ENCODE assay signal across 21 mouse cellular contexts in the genomic region with DNA sequence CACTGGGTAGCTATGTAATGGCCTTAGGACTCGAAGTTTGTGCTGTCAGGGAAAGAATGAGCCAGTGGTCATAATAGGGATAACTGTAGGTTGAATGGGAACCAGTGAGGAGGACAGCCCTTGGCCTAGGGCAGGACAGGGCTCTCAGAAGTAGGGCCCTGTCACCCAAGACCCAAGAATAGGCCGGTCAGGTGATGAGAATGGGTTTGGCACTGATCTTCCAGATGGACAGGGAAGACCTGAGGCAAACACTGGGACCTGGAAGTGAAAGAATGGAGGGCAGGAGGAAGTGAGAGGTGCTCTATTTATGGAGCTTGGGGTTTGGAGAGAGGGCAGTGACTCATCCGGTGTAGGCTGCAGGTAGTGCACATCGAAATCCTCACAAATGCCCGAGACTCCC. TPM values are rescaled to one million over a fixed set of nuclear protein-coding genes. Genes with fewer than 3 reads are reported as not detected.
DNase-seq lines count a peak whose midpoint lies in the region; ATAC-seq and TF ChIP-seq lines count a peak whose summit lies in the region.
"Had no signal": no experiment of that assay in that cellular context is flagged by ENCODE, and none has a peak within 500 bp of the region (broad histone marks: within the 10 kb centered on the region; RNA-seq: fewer than 3 reads in every experiment).

No protein-coding gene starts in this region.

- H3K36me3 ChIP-seq in heart, embryonic 14.5 days (ENCODE audit: control insufficient read depth, insufficient read depth, low read length): peaks cover 31% of the 10 kb centered on the region
- H3K36me3 ChIP-seq in lung, embryonic 15.5 days: peaks cover 21% of the 10 kb centered on the region
- H3K36me3 ChIP-seq in liver, postnatal 0 days (replicated peaks; ENCODE audit: insufficient read depth, low read length): peaks cover 16% of the 10 kb centered on the region

- peak overlapping the region; percentile 74; the same call in 1 of the 2 replicates for H3K4me2 ChIP-seq in heart, embryonic 14.5 days (ENCODE audit: low read length)
- H3K4me2 ChIP-seq in lung, embryonic 15.5 days: peak overlapping the region; percentile 83; the same call in 1 of the 2 replicates
- peak overlapping the region; percentile 18; the same call in 1 of the 2 replicates for H3K4me2 ChIP-seq in liver, postnatal 0 days (ENCODE audit: low read depth, low read length)
- H3K4me2 ChIP-seq: embryonic facial prominence, embryonic 15.5 days; forebrain, embryonic 13.5 days; limb, embryonic 13.5 days; midbrain, embryonic 15.5 days; neural tube, embryonic 12.5 days had no signal

- intact Hi-C loops in heart, postnatal 36 days (cut with DNase I): loop anchor here (1.0 to 5.0 kb wide), 3 partner anchors 11 to 144 kb away; no protein-coding TSS in a partner anchor
- intact Hi-C loops in gastrocnemius, postnatal 36 days (cut with DNase I): loop anchor here (5.0 kb wide), 2 partner anchors 49 to 139 kb away; no protein-coding TSS in a partner anchor

- H3K4me1 ChIP-seq in heart, embryonic 14.5 days (ENCODE audit: control insufficient read depth in 2 of 2, insufficient read depth in 2 of 2, low read length in 2 of 2): peaks cover 26% of the 10 kb centered on the region in 2 experiments
- H3K4me1 ChIP-seq in lung, embryonic 15.5 days: peaks cover 52% of the 10 kb centered on the region
- H3K4me1 ChIP-seq in lung, adult 2 months (ENCODE audit: control insufficient read depth, insufficient read depth, low read length): peaks cover 12% of the 10 kb centered on the region
- peaks cover 56% of the 10 kb centered on the region for H3K4me1 ChIP-seq in bone marrow macrophage, adult 2 months (ENCODE audit: control insufficient read depth, insufficient read depth, low read length)
- H3K4me1 ChIP-seq in liver, postnatal 0 days (ENCODE audit: insufficient read depth): peaks cover 66% of the 10 kb centered on the region

- H3K27ac ChIP-seq in heart, embryonic 14.5 days (replicated peaks in 1 of 2; ENCODE audit: control insufficient read depth in 1 of 2, insufficient read depth in 1 of 2, low read depth in 2 of 2, low read length in 2 of 2): peak overlapping the region in 1 of 2 experiments; percentile 53; a peak in 3 of 4 replicates
- H3K27ac ChIP-seq in lung, embryonic 15.5 days: peak overlapping the region; percentile 29; the same call in 1 of the 2 replicates
- H3K27ac ChIP-seq in bone marrow macrophage, adult 2 months (ENCODE audit: insufficient read depth, low read depth, low read length): peak overlapping the region; percentile 96
- peak overlapping the region; percentile 96 for H3K27ac ChIP-seq in liver, postnatal 0 days (ENCODE audit: low read depth)
- H3K27ac ChIP-seq: embryonic facial prominence, embryonic 15.5 days; forebrain, embryonic 13.5 days; hindbrain, postnatal 0 days; limb, embryonic 13.5 days; midbrain, embryonic 15.5 days; neural tube, embryonic 12.5 days had no signal

- H3K4me3 ChIP-seq in heart, embryonic 14.5 days (ENCODE audit: control insufficient read depth in 1 of 2, insufficient read depth in 1 of 2, low read depth in 1 of 2, low read length in 2 of 2): no peak overlapping the region
- no peak overlapping the region for H3K4me3 ChIP-seq in lung, embryonic 15.5 days
- no peak overlapping the region for H3K4me3 ChIP-seq in lung, adult 2 months (replicated peaks; ENCODE audit: extremely low read depth, low read depth, low read length)
- no peak overlapping the region for H3K4me3 ChIP-seq in bone marrow macrophage, adult 2 months (ENCODE audit: insufficient read depth, low read length)
- H3K4me3 ChIP-seq in liver, postnatal 0 days (ENCODE audit: low read depth, low read length): no peak overlapping the region
- H3K4me3 ChIP-seq: embryonic facial prominence, embryonic 15.5 days; forebrain, embryonic 13.5 days; heart, embryonic 15.5 days; limb, embryonic 13.5 days; midbrain, embryonic 15.5 days; neural tube, embryonic 12.5 days had no signal

- no peak for ATAC-seq in heart, embryonic 14.5 days (ENCODE audit: insufficient number of reproducible peaks, insufficient read depth, low FRiP score, low read depth)
- ATAC-seq in lung, embryonic 15.5 days (ENCODE audit: borderline replicate concordance, extremely low read depth, low FRiP score, low TSS enrichment): no peak
- no peak for ATAC-seq in liver, postnatal 0 days
- ATAC-seq: forebrain, embryonic 13.5 days; hindbrain, postnatal 0 days had no signal

- no peak overlapping the region for H3K9ac ChIP-seq in heart, embryonic 14.5 days (ENCODE audit: low read length)
- no peak overlapping the region for H3K9ac ChIP-seq in lung, embryonic 15.5 days
- H3K9ac ChIP-seq in liver, postnatal 0 days (replicated peaks): no peak overlapping the region
- H3K9ac ChIP-seq: embryonic facial prominence, embryonic 15.5 days; forebrain, embryonic 13.5 days; heart, embryonic 15.5 days; limb, embryonic 13.5 days; midbrain, embryonic 15.5 days; neural tube, embryonic 12.5 days had no signal

- TF ChIP-seq EP300 in liver, postnatal 0 days (IDR thresholded peaks at IDR 0.05; ENCODE audit: low read depth): no peak

- H3K9me3 ChIP-seq in heart, embryonic 14.5 days (ENCODE audit: control insufficient read depth, low read length): no peaks in the 10 kb centered on the region
- no peaks in the 10 kb centered on the region for H3K9me3 ChIP-seq in lung, embryonic 15.5 days
- H3K9me3 ChIP-seq in liver, postnatal 0 days (ENCODE audit: low read length): no peaks in the 10 kb centered on the region
- H3K9me3 ChIP-seq: embryonic facial prominence, embryonic 15.5 days; forebrain, embryonic 13.5 days; heart, embryonic 15.5 days; limb, embryonic 13.5 days; midbrain, embryonic 15.5 days; neural tube, embryonic 12.5 days had no signal

- 50% methylated on average over 5 of the region's 5 CpGs for WGBS in heart, embryonic 14.5 days
- WGBS in lung, embryonic 15.5 days: 56% methylated on average over 5 of the region's 5 CpGs
- 48% methylated on average over 5 of the region's 5 CpGs for WGBS in lung, adult 2 months
- 44% methylated on average over 5 of the region's 5 CpGs for WGBS in liver, postnatal 0 days (ENCODE audit: insufficient replicate concordance)

- no peak for DNase-seq in heart, postnatal 36 days
- DNase-seq in lung, adult 2 months: no peak
- DNase-seq in liver, postnatal 0 days: no peak
- DNase-seq in gastrocnemius, postnatal 36 days: no peak
- DNase-seq: adrenal gland, adult 8-10 months; right cerebral cortex, postnatal 14 days had no signal

- no peaks in the 10 kb centered on the region for H3K27me3 ChIP-seq in heart, embryonic 14.5 days (ENCODE audit: control insufficient read depth, insufficient read depth, low read length)
- no peaks in the 10 kb centered on the region for H3K27me3 ChIP-seq in lung, embryonic 15.5 days
- no peaks in the 10 kb centered on the region for H3K27me3 ChIP-seq in liver, postnatal 0 days (ENCODE audit: insufficient read depth, low read length)
- H3K27me3 ChIP-seq: embryonic facial prominence, embryonic 15.5 days; heart, embryonic 15.5 days; limb, embryonic 13.5 days; midbrain, embryonic 15.5 days had no signal

- no peak for TF ChIP-seq POLR2A in lung, adult 2 months (IDR thresholded peaks at IDR 0.05; ENCODE audit: borderline replicate concordance, extremely low read depth, low read depth, low read length)
- TF ChIP-seq POLR2A in bone marrow macrophage, adult 2 months (IDR thresholded peaks at IDR 0.05; ENCODE audit: borderline replicate concordance, low read depth, low read length): no peak

- TF ChIP-seq CTCF in lung, adult 2 months (IDR thresholded peaks at IDR 0.05; ENCODE audit: insufficient read depth, low read length): no peak
- TF ChIP-seq CTCF in bone marrow macrophage, adult 2 months (IDR thresholded peaks at IDR 0.05; ENCODE audit: low read depth, low read length): no peak
- TF ChIP-seq CTCF in liver, postnatal 0 days (IDR thresholded peaks at IDR 0.05; ENCODE audit: low read depth): no peak

RNA-seq across cellular contexts. Expression of gene Tmem268, which starts 1.9 kb away (rescaled TPM):
- 3.5 and 5.6 TPM in 2 replicates for polyA plus RNA-seq in heart, embryonic 14.5 days (2014; fragmentation: Nextera tagmentation; extraction: Ambion mirVana)
- total RNA-seq in heart, postnatal 36 days (2021): 10 to 100 TPM in 1 of 2 experiments, 1 to 10 TPM in 1; 8.4 to 12.2 TPM
- polyA plus RNA-seq in lung, embryonic 15.5 days (2015; fragmentation: Nextera tagmentation; extraction: Ambion mirVana): 9.0 and 9.8 TPM in 2 replicates
- 11.2 and 15.2 TPM in 2 replicates for polyA plus RNA-seq in lung, adult 2 months (2012; rRNA removed)
- 5.7 and 6.9 TPM in 2 replicates for polyA plus RNA-seq in bone marrow macrophage, adult 2 months (2012; ENCODE audit: insufficient read depth, insufficient read length, missing spikeins)
- polyA plus RNA-seq in liver, postnatal 0 days (2015; fragmentation: Nextera tagmentation; extraction: Ambion mirVana): 13.1 and 17.3 TPM in 2 replicates
- total RNA-seq in gastrocnemius, postnatal 36 days (2021): 10 to 100 TPM; 14.0 to 14.5 TPM

RNA-seq across cellular contexts. Expression of gene Atp6v1g1, which starts 12.1 kb away (rescaled TPM):
- polyA plus RNA-seq in heart, embryonic 14.5 days (2014; fragmentation: Nextera tagmentation; extraction: Ambion mirVana): 213 and 216 TPM in 2 replicates
- 100 to 1,000 TPM; 150 to 161 TPM for total RNA-seq in heart, postnatal 36 days (2021)
- 265 and 273 TPM in 2 replicates for polyA plus RNA-seq in lung, embryonic 15.5 days (2015; fragmentation: Nextera tagmentation; extraction: Ambion mirVana)
- 48.3 and 56.6 TPM in 2 replicates for polyA plus RNA-seq in lung, adult 2 months (2012; rRNA removed)
- polyA plus RNA-seq in bone marrow macrophage, adult 2 months (2012; ENCODE audit: insufficient read depth, insufficient read length, missing spikeins): 270 and 275 TPM in 2 replicates
- polyA plus RNA-seq in liver, postnatal 0 days (2015; fragmentation: Nextera tagmentation; extraction: Ambion mirVana): 148 and 152 TPM in 2 replicates
- total RNA-seq in gastrocnemius, postnatal 36 days (2021): 100 to 1,000 TPM; 209 to 253 TPM

RNA-seq across cellular contexts. Expression of gene Gm11213, which starts 48.4 kb away (rescaled TPM):
- polyA plus RNA-seq in heart, embryonic 14.5 days (2014; fragmentation: Nextera tagmentation; extraction: Ambion mirVana): not detected in 2 replicates
- total RNA-seq in heart, postnatal 36 days (2021): not detected
- polyA plus RNA-seq in lung, embryonic 15.5 days (2015; fragmentation: Nextera tagmentation; extraction: Ambion mirVana): not detected in 2 replicates
- polyA plus RNA-seq in lung, adult 2 months (2012; rRNA removed): not detected in 2 replicates
- not detected in 2 replicates for polyA plus RNA-seq in bone marrow macrophage, adult 2 months (2012; ENCODE audit: insufficient read depth, insufficient read length, missing spikeins)
- polyA plus RNA-seq in liver, postnatal 0 days (2015; fragmentation: Nextera tagmentation; extraction: Ambion mirVana): not detected in 2 replicates
- total RNA-seq in gastrocnemius, postnatal 36 days (2021): not detected
- total RNA-seq: adrenal gland, adult 8-10 months; hindbrain, postnatal 0 days; layer of hippocampus, adult 8-10 months; left cerebral cortex, adult 8-10 months; MEL had no signal
- polyA plus RNA-seq: embryonic facial prominence, embryonic 15.5 days; forebrain, embryonic 13.5 days; heart, embryonic 15.5 days; hindbrain, postnatal 0 days; kidney, embryonic 14.5 days; limb, embryonic 13.5 days; midbrain, embryonic 15.5 days; neural tube, embryonic 12.5 days; urinary bladder, adult 2 months had no signal

Comparison
In these comparisons a context has a peak if more than half of its experiments do, and no peak if none do; other contexts are left out.
1. H3K4me2 ChIP-seq: peak in every context shown above with its lines; median percentile 83 in lung, embryonic 15.5 days; 74 in heart, embryonic 14.5 days; 18 in liver, postnatal 0 days.